Mouse (Mus musculus): ENCODE measurements around the gene Gramd4.

DNA sequence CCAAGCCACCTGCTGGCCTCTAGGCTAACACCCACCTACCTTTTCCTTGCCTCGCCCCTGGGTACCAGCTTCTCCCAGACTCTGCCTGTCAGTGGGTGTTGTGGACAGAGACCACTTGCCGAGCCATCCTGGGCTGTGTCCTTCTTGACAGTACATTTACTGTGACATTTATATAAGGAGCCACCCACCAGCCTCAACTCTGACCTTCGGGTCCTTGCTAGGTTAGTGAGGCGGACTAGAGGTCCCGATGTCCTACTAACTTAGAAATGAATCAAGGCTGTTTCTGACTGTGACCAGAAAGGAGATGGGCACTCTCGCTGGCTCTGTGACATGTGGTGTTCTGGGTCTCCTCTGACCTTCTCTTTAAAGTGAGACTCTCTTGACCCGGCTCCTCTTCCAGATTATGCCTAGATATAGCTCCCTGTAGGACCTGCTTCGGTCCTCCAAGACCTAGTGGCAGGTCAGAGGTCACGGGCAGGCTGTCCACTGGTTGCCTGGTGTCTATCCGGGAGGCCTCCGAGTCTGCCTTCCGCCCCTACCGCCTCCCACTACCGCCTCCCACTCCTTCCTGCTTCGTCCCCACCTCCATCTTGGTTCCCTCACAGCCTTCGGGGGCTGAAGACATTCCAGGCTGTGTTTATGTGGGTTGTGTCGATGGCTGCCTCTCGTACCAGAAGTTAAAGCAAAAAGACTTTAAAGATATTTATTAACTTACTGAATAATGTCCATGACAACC is 21.2 kb downstream of the Gramd4 start:
- TF ChIP-seq POLR2A (IDR thresholded peaks at IDR 0.05; ENCODE audit: low read depth, low read length), result no peak
- TF ChIP-seq MAZ (IDR thresholded peaks at IDR 0.05; ENCODE audit: low read depth, low read length), result no peak
- TF ChIP-seq CTCF (conservative IDR thresholded peaks at IDR 0.05 in 1 of 2, IDR thresholded peaks at IDR 0.05 in 1 of 2; ENCODE audit: low read depth in 2 of 2, low read length in 2 of 2), result no peak
